Mouse (Mus musculus) liver, embryonic 18 days (tissue): ENCODE data around the gene Abcd3. TPM values are rescaled to one million over a fixed set of nuclear protein-coding genes. Genes with fewer than 3 reads are reported as not detected.

ENCODE experiments used
- polyA plus RNA-seq: library from polyadenylated mRNA; depleted of rRNA; stranded (reverse); fragments of >200 nt; gene quantifications from 2 replicates; pipeline ENCODE4 v1.2.3, GENCODE M21; 2012; rRNA removed

Gene Abcd3
- polyA plus RNA-seq = 14.3 and 19.8 TPM in 2 replicates

GRCm38 (mm10) chr3:121814877-121815548, at the start of gene Abcd3:
TSS of gene Abcd3 (minus strand) at chr3:121815302.

DNA sequence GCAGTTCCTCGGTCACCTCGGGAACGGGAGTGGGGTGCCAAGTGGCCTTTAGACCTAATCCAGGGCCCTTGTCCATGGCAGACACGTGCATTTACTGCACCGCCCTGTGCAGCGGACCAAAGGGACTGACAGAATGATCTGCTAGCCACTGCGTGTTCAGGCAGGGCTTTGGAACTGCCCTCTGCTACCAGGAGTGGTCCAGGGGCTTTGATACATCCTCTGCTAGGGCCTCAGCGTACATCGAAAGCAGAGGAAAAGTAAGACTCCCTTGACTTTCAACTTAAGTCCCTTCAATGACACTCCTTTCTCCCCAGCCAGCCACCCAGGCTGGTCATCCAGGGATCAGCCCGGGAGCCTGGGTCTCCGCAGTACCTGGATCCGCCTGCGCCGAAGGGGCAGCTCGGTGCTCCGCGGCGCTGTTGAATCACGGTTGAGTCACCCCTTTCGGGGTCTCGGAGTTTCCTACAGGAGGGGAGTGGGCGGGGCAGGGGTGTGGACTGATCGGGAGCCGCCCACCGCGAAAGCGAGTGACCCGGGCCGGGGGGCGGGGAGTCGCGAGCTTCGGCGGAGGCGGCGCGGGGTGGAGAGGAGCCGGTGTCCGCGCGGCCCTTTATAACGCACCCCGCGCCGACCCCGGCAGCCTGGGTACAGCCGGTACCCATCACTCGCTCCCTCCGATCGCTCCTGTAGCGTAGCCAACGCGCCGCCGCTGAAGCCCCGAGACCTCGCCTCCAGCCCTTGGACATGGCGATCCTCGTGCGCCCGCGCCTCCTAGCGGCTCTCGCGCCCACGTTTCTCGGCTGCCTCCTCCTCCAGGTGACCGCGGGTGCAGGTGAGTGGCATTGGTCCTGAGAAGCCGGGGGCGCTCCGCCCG, 91.9 kb downstream of the Abcd3 start, which contains the start of gene F3:
TSS of gene F3 (plus strand) at position 567 of the 874 bp plus-strand sequence.

Other genes with a start within 250 kb of the Abcd3 start
- gene 4930432M17Rik, start 144.5 kb downstream of the Abcd3 start, polyA plus RNA-seq = not detected in 2 replicates
- 0.95 and 1.2 TPM in 2 replicates for gene F3, start 91.8 kb downstream of the Abcd3 start, polyA plus RNA-seq
- 12.4 and 12.9 TPM in 2 replicates for gene Arhgap29, start 137.2 kb upstream of the Abcd3 start, polyA plus RNA-seq
- gene Abca4, start 229.1 kb upstream of the Abcd3 start, polyA plus RNA-seq = 0.42 and 0.45 TPM in 2 replicates